Mouse (Mus musculus): ENCODE measurements at regions not wholly inside any gene's neighbourhood (a gene's known extent, or its start where the extent isn't known, plus 50 kb on each side); places are given as distances from the start of the nearest gene placed in this dataset.

- ATAC-seq (replicated peaks; ENCODE audit: insufficient number of reproducible peaks, low FRiP score, low TSS enrichment, poor library complexity, severe bottlenecking), result no peak
These were observed 57.7 kb downstream of the Rpl14 start for GRCm38 (mm10) chr9:120628794-120629560.

GRCm38 (mm10) chr9:120629609-120630008, 58.4 kb downstream of the Rpl14 start:
- no peak for ATAC-seq (replicated peaks; ENCODE audit: insufficient number of reproducible peaks, low FRiP score, low TSS enrichment, poor library complexity, severe bottlenecking)

- ATAC-seq (replicated peaks; ENCODE audit: insufficient number of reproducible peaks, low FRiP score, low TSS enrichment, poor library complexity, severe bottlenecking), result no peak
These were observed 61.6 kb downstream of the Rpl14 start for GRCm38 (mm10) chr9:120632821-120633220.

GRCm38 (mm10) chr9:120642656-120643055, 71.4 kb downstream of the Rpl14 start:
- no peak for ATAC-seq (replicated peaks; ENCODE audit: insufficient number of reproducible peaks, low FRiP score, low TSS enrichment, poor library complexity, severe bottlenecking)

GRCm38 (mm10) chr9:120643371-120643770, 72.1 kb downstream of the Rpl14 start:
- no peak for ATAC-seq (replicated peaks; ENCODE audit: insufficient number of reproducible peaks, low FRiP score, low TSS enrichment, poor library complexity, severe bottlenecking)

GRCm38 (mm10) chr9:120645776-120646175, 74.5 kb downstream of the Rpl14 start:
- ATAC-seq (replicated peaks; ENCODE audit: insufficient number of reproducible peaks, low FRiP score, low TSS enrichment, poor library complexity, severe bottlenecking), result no peak

- ATAC-seq (replicated peaks; ENCODE audit: insufficient number of reproducible peaks, low FRiP score, low TSS enrichment, poor library complexity, severe bottlenecking), result no peak
These were observed 75.8 kb downstream of the Rpl14 start for GRCm38 (mm10) chr9:120646806-120647667.

- ATAC-seq (replicated peaks; ENCODE audit: insufficient number of reproducible peaks, low FRiP score, low TSS enrichment, poor library complexity, severe bottlenecking), result no peak
These were observed 76.4 kb downstream of the Rpl14 start for GRCm38 (mm10) chr9:120647668-120647955.

- no peak for ATAC-seq (replicated peaks; ENCODE audit: insufficient number of reproducible peaks, low FRiP score, low TSS enrichment, poor library complexity, severe bottlenecking)
These were observed 81.5 kb downstream of the Rpl14 start for GRCm38 (mm10) chr9:120652733-120653132.

GRCm38 (mm10) chr9:120653170-120653569, 81.9 kb downstream of the Rpl14 start:
- ATAC-seq (replicated peaks; ENCODE audit: insufficient number of reproducible peaks, low FRiP score, low TSS enrichment, poor library complexity, severe bottlenecking), result no peak

- no peak for ATAC-seq (replicated peaks; ENCODE audit: insufficient number of reproducible peaks, low FRiP score, low TSS enrichment, poor library complexity, severe bottlenecking)
These were observed 83.5 kb downstream of the Rpl14 start for GRCm38 (mm10) chr9:120654736-120655135.

GRCm38 (mm10) chr9:120656976-120657375, 85.7 kb downstream of the Rpl14 start:
- ATAC-seq (replicated peaks; ENCODE audit: insufficient number of reproducible peaks, low FRiP score, low TSS enrichment, poor library complexity, severe bottlenecking), result no peak

GRCm38 (mm10) chr9:120657786-120658185, 86.5 kb downstream of the Rpl14 start:
- ATAC-seq (replicated peaks; ENCODE audit: insufficient number of reproducible peaks, low FRiP score, low TSS enrichment, poor library complexity, severe bottlenecking), result no peak

GRCm38 (mm10) chr9:120658576-120658975, 87.3 kb downstream of the Rpl14 start:
- no peak for ATAC-seq (replicated peaks; ENCODE audit: insufficient number of reproducible peaks, low FRiP score, low TSS enrichment, poor library complexity, severe bottlenecking)

GRCm38 (mm10) chr9:120661226-120661625, 90.0 kb downstream of the Rpl14 start:
- ATAC-seq (replicated peaks; ENCODE audit: insufficient number of reproducible peaks, low FRiP score, low TSS enrichment, poor library complexity, severe bottlenecking), result no peak

- ATAC-seq (replicated peaks; ENCODE audit: insufficient number of reproducible peaks, low FRiP score, low TSS enrichment, poor library complexity, severe bottlenecking), result no peak
These were observed 90.5 kb downstream of the Rpl14 start for GRCm38 (mm10) chr9:120661641-120662227.

GRCm38 (mm10) chr9:120663181-120663580, 91.9 kb downstream of the Rpl14 start:
- no peak for ATAC-seq (replicated peaks; ENCODE audit: insufficient number of reproducible peaks, low FRiP score, low TSS enrichment, poor library complexity, severe bottlenecking)

- ATAC-seq (replicated peaks; ENCODE audit: insufficient number of reproducible peaks, low FRiP score, low TSS enrichment, poor library complexity, severe bottlenecking), result no peak
These were observed 92.8 kb downstream of the Rpl14 start for GRCm38 (mm10) chr9:120664086-120664485.

GRCm38 (mm10) chr9:120672452-120672851, 101.2 kb downstream of the Rpl14 start:
- no peak for ATAC-seq (replicated peaks; ENCODE audit: insufficient number of reproducible peaks, low FRiP score, low TSS enrichment, poor library complexity, severe bottlenecking)

- ATAC-seq (replicated peaks; ENCODE audit: insufficient number of reproducible peaks, low FRiP score, low TSS enrichment, poor library complexity, severe bottlenecking), result no peak
These were observed 103.6 kb downstream of the Rpl14 start for GRCm38 (mm10) chr9:120674855-120675254.
